Mouse (Mus musculus): ENCODE results near the gene Sh3d21.
A peak's percentile ranks its signal among the peaks of the same experiment; 100 is the strongest.

The Sh3d21 gene

GRCm38 (mm10) chr4:126141021-126141420, 22.3 kb downstream of the Sh3d21 start:
- no peak for DNase-seq

GRCm38 (mm10) chr4:126137773-126138172, 25.5 kb downstream of the Sh3d21 start:
- no peak for DNase-seq

DNA sequence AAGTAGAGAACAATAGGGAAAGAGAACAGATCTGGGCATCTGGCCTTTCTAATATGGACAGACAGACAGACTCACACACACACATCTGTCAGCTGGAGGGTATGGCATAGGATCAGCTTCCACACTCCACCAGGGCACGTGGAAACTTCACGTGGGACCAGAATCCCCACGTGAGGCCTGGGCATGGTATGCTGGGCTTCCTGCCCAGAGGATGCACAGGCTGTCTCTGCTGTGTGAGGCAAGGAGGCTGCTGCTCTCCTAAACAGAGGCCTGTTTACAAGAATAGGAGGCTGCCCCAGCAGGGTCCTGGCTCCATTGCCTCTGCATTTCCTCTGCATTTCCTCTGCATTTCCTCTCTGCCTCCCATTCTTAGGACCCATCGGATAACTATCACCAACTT, 28.7 kb downstream of the Sh3d21 start:
- no peak for DNase-seq

DNA sequence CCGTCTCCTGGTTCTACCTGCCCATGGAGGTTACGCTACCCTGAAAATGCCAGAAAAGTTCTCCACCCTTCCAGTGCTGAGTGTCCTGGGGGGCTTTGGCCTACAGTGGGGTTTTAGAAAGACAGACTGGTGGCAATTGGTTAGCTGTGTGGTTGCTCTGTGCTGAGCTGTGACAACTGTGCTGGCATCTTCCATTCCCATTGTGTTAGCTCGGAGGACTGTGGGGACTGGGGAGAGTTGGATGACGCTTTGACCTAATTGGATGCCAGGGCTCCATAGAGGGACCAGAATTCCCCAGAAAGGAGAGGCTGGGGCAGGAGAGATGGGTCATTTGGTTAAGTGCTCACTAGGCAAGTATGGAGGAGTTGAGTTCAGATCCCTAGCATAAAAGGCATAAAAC, 29.1 kb downstream of the Sh3d21 start:
- no peak for DNase-seq

DNA sequence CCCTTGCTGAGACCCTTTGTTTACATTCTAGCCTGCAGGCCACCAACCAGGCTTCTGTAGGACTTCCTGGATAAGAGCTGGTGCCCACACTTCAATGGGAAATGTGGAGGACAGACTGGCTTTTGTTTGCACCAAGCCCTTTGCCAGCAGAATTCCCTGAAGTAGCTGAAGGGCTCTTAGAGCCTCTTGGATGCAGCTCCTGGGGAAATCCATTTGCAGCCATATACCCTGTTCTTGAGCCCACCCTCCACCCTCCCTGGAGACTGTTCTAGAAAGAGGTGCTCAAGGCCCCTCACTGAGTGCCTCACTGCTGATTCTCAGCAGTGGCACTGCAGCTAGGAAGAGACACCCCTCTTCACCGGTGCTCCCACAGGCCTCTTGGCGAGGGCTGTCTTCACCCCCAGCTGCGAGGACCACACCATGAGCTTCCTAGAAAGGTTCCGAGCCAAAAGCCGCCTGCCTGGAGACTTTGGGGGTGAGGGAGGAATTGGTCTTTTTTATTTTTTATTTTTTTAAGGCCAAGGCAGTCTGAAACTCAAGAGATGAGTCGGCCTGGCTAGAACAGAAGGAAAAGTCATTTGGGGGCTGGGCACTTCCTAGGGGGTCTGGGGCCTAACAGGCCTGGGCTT, 30.5 kb downstream of the Sh3d21 start:
- no peak for DNase-seq

DNA sequence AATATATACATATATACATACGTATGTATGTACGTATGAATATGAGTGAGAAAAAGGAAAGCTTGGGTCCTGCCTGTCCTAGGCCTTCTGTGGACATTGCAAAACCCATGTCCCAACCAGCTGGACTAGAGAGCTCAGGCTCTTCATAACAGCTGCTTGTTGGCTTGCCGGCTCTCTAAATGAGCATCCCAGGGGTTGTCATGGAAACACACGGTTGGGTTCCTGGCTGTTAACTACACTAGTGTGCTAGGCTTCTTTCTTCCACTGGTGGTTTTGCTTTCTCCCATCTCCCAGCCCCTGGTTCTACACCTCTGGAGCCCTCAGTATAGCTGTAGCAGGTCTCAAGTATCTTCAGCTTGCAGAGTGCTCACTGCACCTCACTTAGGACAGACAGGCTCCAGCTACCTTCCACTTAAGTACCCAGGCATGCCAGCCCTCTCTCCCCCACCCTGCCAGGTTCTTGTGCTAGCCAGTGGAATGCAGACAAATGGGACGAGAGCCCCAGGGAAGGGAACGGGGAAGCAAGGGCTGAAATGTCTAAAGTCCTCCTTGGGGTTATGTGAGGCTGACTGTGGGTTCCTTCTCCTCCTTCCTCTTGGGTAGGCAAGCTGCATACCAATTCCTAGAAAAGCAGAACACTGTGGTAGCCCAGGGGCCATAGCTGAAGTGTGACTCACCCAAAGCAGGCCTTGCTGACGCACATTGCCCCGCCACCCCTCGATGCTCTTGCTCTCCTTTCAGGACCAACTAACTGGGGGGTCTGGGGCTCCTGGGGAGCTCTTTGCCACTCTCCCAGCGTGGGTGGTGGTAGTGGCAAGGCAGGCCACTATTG, 31.8 kb downstream of the Sh3d21 start:
- no peak for DNase-seq

DNA sequence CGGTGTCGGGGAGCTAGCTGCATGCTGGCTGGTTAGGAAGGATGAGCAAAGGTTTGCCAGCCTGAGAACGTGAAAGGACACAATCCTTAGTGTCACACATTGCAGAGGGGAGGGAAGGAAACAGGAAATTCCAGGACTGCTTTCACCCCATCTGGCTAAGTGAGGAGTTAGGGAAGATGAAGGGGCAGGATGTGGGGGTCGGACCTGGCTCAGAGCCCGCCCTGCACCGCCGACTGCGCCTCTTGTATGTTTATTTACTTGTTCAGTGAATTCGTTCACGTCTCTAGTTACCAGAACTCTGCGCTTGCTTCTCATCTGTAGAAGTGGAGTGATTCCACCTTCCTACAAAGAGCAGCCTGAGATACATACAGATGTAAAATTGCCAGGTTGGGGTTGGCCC, 32.8 kb downstream of the Sh3d21 start:
- DNase-seq = no peak

DNA sequence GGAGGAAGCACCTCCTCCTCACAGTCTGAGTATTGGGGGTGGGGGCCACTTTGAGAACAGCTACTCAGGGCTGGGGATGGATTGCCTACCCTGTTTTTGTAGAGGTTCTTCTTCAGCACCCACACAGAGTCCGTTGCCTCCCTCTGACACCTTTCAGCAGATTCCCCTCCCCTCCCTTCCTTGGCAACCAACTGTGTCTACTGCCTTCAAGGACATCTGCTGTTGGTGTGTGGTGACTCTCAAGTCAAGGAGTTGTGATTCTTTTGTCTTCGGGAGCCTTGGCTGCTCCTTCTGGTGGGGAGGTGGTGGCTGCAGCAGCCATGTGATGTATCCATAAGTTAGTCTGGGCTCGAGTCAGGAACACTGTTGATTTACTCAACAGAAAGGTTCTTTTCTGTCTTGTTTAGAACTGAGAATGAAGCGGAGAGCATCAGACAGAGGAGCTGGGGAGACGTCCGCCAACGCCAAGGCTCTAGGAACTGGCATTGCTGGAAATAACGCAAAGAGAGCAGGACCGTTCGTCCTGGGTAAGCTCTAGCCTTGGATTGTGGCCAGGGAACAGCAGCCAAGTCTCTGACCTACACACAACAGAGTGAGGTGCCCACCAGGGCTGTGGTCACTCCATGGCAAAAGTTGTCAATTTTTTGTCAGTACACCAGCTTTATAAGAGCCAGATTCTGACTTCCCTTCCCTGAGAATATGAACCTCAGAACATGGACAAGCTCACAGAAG, 39.8 kb downstream of the Sh3d21 start:
- no peak for DNase-seq

- no peak for DNase-seq
These were observed 42.8 kb downstream of the Sh3d21 start for GRCm38 (mm10) chr4:126120506-126120905.

GRCm38 (mm10) chr4:126120052-126120451, 43.2 kb downstream of the Sh3d21 start:
- DNase-seq = no peak

DNA sequence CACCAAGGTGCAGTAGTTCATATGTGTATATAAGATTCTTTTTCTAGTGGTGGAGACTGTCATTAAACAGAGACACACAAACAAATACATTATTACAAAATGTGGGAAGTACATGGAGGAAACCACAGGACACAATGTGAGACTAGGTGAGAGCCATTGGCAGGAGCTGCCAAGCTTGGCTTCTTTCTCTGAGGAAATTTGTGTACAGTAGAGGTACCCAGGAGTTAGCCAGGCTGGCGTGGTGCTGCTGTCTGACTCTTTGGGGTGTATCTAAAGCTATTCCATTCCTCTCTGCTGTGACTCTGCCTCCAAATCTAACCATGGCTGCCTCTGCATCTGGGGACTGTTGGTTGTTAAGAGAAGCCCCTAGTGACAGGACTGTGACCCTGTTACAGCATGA, 44.2 kb downstream of the Sh3d21 start:
- DNase-seq = no peak

DNA sequence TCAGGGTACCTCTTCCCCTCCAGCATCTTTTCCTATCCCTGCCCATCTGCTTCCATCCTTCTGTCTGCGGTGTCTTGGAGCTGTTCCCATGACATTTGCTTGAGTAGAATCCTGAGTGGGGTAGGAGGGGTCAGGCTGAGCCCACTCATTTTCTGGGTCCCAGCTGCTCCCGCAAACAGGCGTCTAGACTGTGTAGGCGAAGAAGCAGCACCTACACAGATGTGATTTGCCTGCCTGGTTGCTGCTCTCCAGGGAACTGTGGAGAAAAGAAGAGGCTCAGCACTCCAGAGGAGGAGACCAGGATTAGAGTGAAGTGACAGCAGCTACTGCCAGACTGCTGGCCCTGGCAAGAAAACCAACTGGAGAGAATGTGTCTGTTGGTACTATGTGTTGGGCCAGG, 44.6 kb downstream of the Sh3d21 start:
- no peak for DNase-seq

- DNase-seq = no peak
These were observed 46.2 kb downstream of the Sh3d21 start for GRCm38 (mm10) chr4:126117116-126117515.

GRCm38 (mm10) chr4:126115871-126116521, 47.3 kb downstream of the Sh3d21 start:
- DNase-seq = no peak

GRCm38 (mm10) chr4:126115411-126115810, 47.9 kb downstream of the Sh3d21 start:
- DNase-seq = no peak

DNA sequence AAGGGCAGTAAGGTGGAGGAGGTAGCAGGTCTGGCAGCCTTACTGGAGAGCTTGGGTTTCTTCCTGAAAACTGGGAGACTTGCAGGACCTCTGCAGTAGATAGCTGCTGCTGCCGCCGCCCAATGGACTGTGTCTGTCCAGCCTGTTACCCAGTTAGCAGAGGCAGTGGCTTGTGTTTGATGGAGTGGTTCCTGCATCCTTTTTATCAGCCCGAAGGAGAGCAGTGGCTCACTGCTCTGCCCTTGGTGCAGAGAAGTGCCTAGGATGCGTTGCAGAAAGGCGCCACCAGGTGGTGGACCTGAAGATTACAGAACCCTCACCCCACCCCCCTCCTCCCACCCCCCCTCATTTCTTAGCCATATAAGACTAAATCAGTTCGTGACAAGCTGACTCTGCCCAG, 49.3 kb downstream of the Sh3d21 start:
- DNase-seq = peak; percentile 33 to 37

DNA sequence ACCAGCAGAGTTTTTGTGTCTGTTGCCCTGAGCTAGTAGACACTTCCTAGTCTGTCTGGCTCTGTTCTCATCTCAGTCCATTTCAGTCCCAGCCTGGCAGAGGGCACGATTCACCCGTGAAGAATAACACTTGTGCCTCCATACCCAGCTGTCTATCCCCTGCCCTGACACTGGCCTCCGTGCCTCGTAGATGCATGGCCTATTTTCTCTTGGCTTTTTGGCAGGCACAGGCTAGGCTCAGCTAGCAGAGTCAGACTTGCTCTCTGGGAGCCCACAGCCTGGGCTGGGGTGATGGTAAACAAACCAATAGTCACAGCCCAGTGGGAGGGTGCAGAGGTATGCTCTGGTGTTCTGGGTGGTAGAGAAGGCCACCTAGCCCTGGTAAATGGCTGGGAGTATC, 50.0 kb downstream of the Sh3d21 start:
- DNase-seq = no peak

- no peak for DNase-seq
These were observed 52.1 kb downstream of the Sh3d21 start for GRCm38 (mm10) chr4:126111153-126111549.

DNA sequence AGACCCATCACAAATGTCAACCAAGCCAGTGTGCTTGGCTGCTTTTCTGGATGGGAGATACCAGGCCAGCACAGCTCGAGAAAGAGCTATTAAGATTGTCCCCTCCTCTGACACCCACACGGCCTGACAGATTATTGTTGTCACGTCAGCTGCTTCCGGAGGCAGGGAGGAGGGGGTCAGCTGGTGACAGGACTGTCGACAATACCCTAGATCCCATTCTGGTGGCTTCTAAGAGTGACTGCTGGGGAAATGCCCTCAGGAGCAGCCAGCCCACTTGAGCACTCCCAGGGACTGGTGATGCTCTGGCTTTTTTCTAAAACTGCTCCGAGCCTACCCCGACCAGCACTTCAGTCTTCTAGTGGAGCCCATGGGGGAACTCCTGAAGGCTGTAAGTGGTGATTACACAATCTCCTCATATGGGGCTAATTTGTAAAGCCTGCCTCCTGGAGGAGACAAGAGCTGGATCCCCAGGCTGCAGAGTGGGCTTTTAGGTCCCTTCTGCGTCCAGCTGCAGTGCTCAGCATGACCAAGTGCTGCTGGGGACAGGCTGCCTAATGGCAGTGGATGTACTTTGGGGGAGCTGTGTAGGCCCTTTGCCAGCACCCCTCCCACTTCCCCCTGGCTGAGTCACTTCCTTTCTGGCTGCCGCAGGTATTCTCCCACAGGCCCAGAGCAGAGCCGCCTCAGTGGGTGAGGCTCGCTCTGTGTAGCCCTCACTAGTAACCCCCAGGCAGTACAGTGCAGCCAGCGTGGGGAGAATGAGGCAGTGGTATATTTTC, 52.7 kb downstream of the Sh3d21 start:
- peak; percentile 75 to 80 for DNase-seq

DNA sequence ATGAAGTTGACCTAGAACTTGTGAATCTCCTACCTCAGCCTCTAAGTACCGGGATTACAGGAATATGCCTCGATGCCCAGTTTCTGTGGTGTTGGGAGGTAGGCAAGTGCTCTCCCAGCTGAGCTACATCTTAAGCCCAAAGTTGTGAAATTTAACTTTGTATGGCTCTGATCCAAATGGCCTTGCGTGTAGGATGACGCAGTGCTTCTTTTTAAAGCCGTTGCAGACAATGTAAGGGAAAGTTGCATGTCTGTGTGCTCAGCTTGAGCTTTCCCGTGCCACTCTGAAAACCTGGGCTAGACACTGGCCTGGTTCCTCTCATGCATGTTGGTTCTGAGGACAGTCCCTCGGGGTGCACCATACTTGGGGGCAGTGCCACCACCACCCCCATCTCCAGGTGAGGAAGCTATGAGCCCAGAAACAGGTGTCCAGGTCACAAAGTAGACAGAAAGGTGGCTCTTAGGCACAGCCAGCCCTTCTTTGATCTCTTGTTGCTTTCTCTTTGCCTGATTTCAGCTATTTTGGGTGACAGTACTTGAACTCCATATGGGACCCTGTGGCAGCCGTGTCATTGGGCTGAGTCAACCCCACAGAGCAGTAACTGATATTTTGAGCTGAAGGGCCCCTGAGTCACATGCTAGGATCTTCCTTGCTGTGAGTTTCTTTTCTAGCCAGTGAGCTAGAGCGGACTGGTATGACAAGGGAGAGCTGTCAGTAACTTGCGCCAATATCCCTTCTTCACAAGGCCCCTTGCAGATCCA, 53.5 kb downstream of the Sh3d21 start:
- no peak for DNase-seq

DNA sequence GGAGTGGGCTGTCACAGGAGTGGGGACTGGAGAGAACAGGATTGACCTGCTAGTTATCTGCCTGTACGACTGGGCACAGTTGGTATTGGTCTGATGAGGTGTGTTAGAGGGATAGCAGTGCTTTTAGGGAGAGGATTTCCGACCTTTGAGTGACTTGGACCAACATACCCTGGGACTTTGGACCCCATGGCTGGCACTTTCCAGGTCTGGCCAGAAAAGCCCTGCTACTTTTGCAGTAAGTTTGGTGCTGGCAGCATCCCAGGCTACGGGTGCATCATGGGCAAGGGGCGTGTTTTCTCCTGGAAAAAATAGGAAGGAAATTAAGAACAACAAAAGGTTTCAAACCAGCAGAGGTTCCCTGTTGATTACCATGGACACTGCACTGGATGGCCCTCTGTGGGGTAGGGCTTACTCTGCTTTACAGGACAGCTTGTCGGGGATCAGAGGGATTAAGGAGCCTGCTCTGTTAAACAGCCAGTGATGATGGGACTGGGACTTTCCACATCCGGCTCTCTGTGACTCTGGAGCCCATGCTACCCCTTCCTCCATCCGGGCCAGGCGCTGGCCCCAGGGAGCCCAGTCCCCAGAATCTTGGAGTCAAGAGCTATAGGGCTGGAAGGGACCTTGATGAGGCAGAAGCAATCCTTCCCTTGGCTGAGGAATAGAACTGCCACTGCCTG, 55.1 kb downstream of the Sh3d21 start:
- no peak for DNase-seq

Data from thymus, adult 18-20 months (tissue).